11 mouse cellular contexts compared by ENCODE assay signal in the genomic region with DNA sequence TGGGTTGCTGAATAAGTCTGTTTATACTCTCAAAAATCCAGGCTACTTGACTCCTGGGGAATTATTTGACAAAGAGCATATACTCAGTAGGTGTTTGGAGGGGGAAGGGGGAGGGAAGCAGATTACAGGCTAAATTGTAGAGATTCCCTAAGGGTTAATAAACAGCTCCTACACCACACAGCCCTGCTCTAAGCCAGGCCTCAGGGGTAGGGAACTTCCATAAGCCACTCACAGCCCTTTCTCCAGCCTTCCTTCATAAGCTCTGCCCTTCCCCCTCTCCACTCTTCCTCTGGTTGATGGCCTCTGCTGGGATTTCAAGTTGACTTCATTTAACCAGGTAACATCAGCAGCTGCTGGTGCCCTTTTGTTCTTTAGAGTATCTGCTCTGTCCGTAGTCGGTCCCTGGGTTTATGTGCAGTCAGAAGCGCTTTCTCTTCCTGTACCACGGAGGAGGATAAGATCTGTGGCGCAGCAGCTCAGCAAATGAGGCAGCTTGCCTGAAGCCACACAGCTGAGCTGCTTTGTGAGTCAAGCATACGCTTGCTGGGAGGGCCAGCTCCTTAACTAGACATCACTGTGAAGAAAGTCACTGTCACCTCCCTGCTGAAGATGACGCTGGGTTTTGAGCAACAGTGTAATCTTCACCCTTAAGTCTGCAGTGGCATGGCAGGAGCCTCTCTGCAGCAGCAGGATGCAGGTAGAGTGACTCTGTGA. TPM values are rescaled to one million over a fixed set of nuclear protein-coding genes. Genes with fewer than 3 reads are reported as not detected.
DNase-seq lines count a peak whose midpoint lies in the region; ATAC-seq and TF ChIP-seq lines count a peak whose summit lies in the region.
"Had no signal": no experiment of that assay in that cellular context is flagged by ENCODE, and none has a peak within 500 bp of the region (broad histone marks: within the 10 kb centered on the region; RNA-seq: fewer than 3 reads in every experiment).

No protein-coding gene starts in this region.

- H3K9me3 ChIP-seq in liver, postnatal 0 days (ENCODE audit: low read length), result no peaks in the 10 kb centered on the region
- no peaks in the 10 kb centered on the region for H3K9me3 ChIP-seq in intestine, postnatal 0 days (ENCODE audit: control insufficient read depth)
- H3K9me3 ChIP-seq: forebrain, embryonic 10.5 days had no signal

- no peak overlapping the region for H3K4me3 ChIP-seq in liver, postnatal 0 days (ENCODE audit: low read depth, low read length)
- H3K4me3 ChIP-seq in thymus, adult 2 months (ENCODE audit: control insufficient read depth, insufficient read depth, low read length), result peak overlapping the region; percentile 19; the same call in 1 of the 2 replicates
- no peak overlapping the region for H3K4me3 ChIP-seq in intestine, postnatal 0 days (ENCODE audit: low read depth, low read length)
- H3K4me3 ChIP-seq: forebrain, embryonic 10.5 days had no signal

- no peak overlapping the region for H3K27ac ChIP-seq in liver, postnatal 0 days (ENCODE audit: low read depth)
- peak overlapping the region; percentile 98 for H3K27ac ChIP-seq in thymus, adult 2 months (ENCODE audit: control insufficient read depth, insufficient read depth, low read length)
- no peak overlapping the region for H3K27ac ChIP-seq in intestine, postnatal 0 days (ENCODE audit: low read depth, low read length)
- H3K27ac ChIP-seq: forebrain, embryonic 10.5 days; macrophage had no signal

- no peaks in the 10 kb centered on the region for H3K4me1 ChIP-seq in liver, postnatal 0 days (ENCODE audit: insufficient read depth)
- H3K4me1 ChIP-seq in thymus, adult 2 months (replicated peaks; ENCODE audit: control insufficient read depth, insufficient read depth, low read length), result peaks cover 48% of the 10 kb centered on the region
- H3K4me1 ChIP-seq in intestine, postnatal 0 days (replicated peaks; ENCODE audit: control insufficient read depth, insufficient read depth, low read length), result no peaks in the 10 kb centered on the region

- TF ChIP-seq CTCF in liver, postnatal 0 days (IDR thresholded peaks at IDR 0.05; ENCODE audit: low read depth), result no peak
- 0 out of 2 replicates have a peak, but pooled peaks have one; percentile 20 for TF ChIP-seq CTCF in thymus, adult 2 months (IDR thresholded peaks at IDR 0.05; ENCODE audit: borderline replicate concordance, control insufficient read depth, extremely low read depth, insufficient read depth, low read length, poor library complexity)
- no peak for TF ChIP-seq CTCF in intestine, postnatal 0 days (IDR thresholded peaks at IDR 0.05; ENCODE audit: low read depth)

- H3K27me3 ChIP-seq in liver, postnatal 0 days (ENCODE audit: insufficient read depth, low read length), result no peaks in the 10 kb centered on the region
- no peaks in the 10 kb centered on the region for H3K27me3 ChIP-seq in thymus, adult 2 months (ENCODE audit: control insufficient read depth, insufficient read depth, low read length)
- no peaks in the 10 kb centered on the region for H3K27me3 ChIP-seq in intestine, postnatal 0 days (replicated peaks; ENCODE audit: control insufficient read depth, insufficient read depth, low read length)

- H3K36me3 ChIP-seq in liver, postnatal 0 days (replicated peaks; ENCODE audit: insufficient read depth, low read length), result no peaks in the 10 kb centered on the region
- H3K36me3 ChIP-seq in thymus, adult 2 months (ENCODE audit: control insufficient read depth, insufficient read depth, low read length), result no peaks in the 10 kb centered on the region
- no peaks in the 10 kb centered on the region for H3K36me3 ChIP-seq in intestine, postnatal 0 days (ENCODE audit: control insufficient read depth, insufficient read depth)
- H3K36me3 ChIP-seq: forebrain, embryonic 10.5 days had no signal

- 31% methylated on average over 7 of the region's 7 CpGs for WGBS in liver, postnatal 0 days (ENCODE audit: insufficient replicate concordance)
- 4% methylated on average over 7 of the region's 7 CpGs for WGBS in thymus, adult 2 months
- 61% methylated on average over 7 of the region's 7 CpGs for WGBS in intestine, postnatal 0 days

- peak; percentile 14 for DNase-seq in liver
- no peak for DNase-seq in liver, postnatal 0 days
- DNase-seq in thymus, adult 2 months, result peak; percentile 79
- DNase-seq in lung, postnatal 14 days, result no peak
- no peak for DNase-seq in ovary, postnatal 14 days (ENCODE audit: low spot score)

- TF ChIP-seq POLR2A in thymus, adult 2 months (IDR thresholded peaks at IDR 0.05; ENCODE audit: control insufficient read depth, extremely low read depth, insufficient read depth, low read length, poor library complexity), result peak; percentile 66

- ATAC-seq in liver, postnatal 0 days, result no peak
- peak; percentile 75 for ATAC-seq in activated CD4-positive, CD25-positive, alpha-beta regulatory T cell, adult 4 months
- peak; percentile 81 for ATAC-seq in megakaryocyte progenitor cell, adult 5-6 weeks (replicated peaks; ENCODE audit: poor library complexity)
- ATAC-seq in intestine, postnatal 0 days, result no peak
- ATAC-seq: intestine, embryonic 16.5 days had no signal

- no peak overlapping the region for H3K4me2 ChIP-seq in liver, postnatal 0 days (ENCODE audit: low read depth, low read length)
- no peak overlapping the region for H3K4me2 ChIP-seq in intestine, postnatal 0 days (replicated peaks; ENCODE audit: low read depth)

- no peak overlapping the region for H3K9ac ChIP-seq in liver, postnatal 0 days (replicated peaks)
- H3K9ac ChIP-seq in intestine, postnatal 0 days (ENCODE audit: low read depth, low read length), result no peak overlapping the region

- no peak for TF ChIP-seq EP300 in liver, postnatal 0 days (IDR thresholded peaks at IDR 0.05; ENCODE audit: low read depth)

RNA-seq across cellular contexts. Expression of gene Kcnmb1, which starts 24.1 kb away (rescaled TPM):
- 0.02 and 0.05 TPM in 2 replicates for polyA plus RNA-seq in liver, postnatal 0 days (2015; fragmentation: Nextera tagmentation; extraction: Ambion mirVana)
- under 1 TPM; 0.60 TPM for polyA plus RNA-seq in activated CD4-positive, CD25-positive, alpha-beta regulatory T cell, adult 4 months (2017; shearing (Covaris generic))
- not detected in 2 replicates for total RNA-seq in megakaryocyte progenitor cell, adult 5-6 weeks (2015)
- not detected in 2 replicates for total RNA-seq in megakaryocyte progenitor cell, adult 5-6 weeks (2017)
- polyA plus RNA-seq in thymus, adult 2 months (2012; rRNA removed), result 0.45 and 0.50 TPM in 2 replicates
- polyA plus RNA-seq in intestine, postnatal 0 days (2015; fragmentation: Nextera tagmentation; extraction: Ambion mirVana), result 1.8 and 1.9 TPM in 2 replicates
- polyA plus RNA-seq: macrophage had no signal

RNA-seq across cellular contexts. Expression of gene Kcnip1, which starts 54.2 kb away (rescaled TPM):
- polyA plus RNA-seq in liver, postnatal 0 days (2015; fragmentation: Nextera tagmentation; extraction: Ambion mirVana), result not detected in 2 replicates
- not detected for polyA plus RNA-seq in activated CD4-positive, CD25-positive, alpha-beta regulatory T cell, adult 4 months (2017; shearing (Covaris generic))
- total RNA-seq in megakaryocyte progenitor cell, adult 5-6 weeks (2015), result not detected in 2 replicates
- not detected in 2 replicates for total RNA-seq in megakaryocyte progenitor cell, adult 5-6 weeks (2017)
- 0.12 and 0.13 TPM in 2 replicates for polyA plus RNA-seq in thymus, adult 2 months (2012; rRNA removed)
- polyA plus RNA-seq in intestine, postnatal 0 days (2015; fragmentation: Nextera tagmentation; extraction: Ambion mirVana), result 1.9 and 2.5 TPM in 2 replicates
- polyA plus RNA-seq: macrophage had no signal

Comparison
In these comparisons a context has a peak if more than half of its experiments do, and no peak if none do; other contexts are left out.
1. DNase-seq: peak in liver (single experiment) and thymus, adult 2 months (single experiment); none in liver, postnatal 0 days (single experiment), lung, postnatal 14 days (single experiment) and ovary, postnatal 14 days (single experiment).
2. ATAC-seq: peak in activated CD4-positive, CD25-positive, alpha-beta regulatory T cell, adult 4 months (single experiment) and megakaryocyte progenitor cell, adult 5-6 weeks (single experiment); none in liver, postnatal 0 days (single experiment) and intestine, postnatal 0 days (single experiment).